Mouse (Mus musculus) cerebellum, postnatal 10 days (tissue): Measurements from ENCODE around the gene Tiam1.
A peak's percentile ranks its signal among the peaks of the same experiment; 100 is the strongest.

Source experiments
- DNase-seq, 2 experiments: peaks; one replicate each; pipeline ENCODE4 v3.0.0; 2021; ENCODE audit warnings: mixed read lengths in 2 of 2

The Tiam1 gene

DNA sequence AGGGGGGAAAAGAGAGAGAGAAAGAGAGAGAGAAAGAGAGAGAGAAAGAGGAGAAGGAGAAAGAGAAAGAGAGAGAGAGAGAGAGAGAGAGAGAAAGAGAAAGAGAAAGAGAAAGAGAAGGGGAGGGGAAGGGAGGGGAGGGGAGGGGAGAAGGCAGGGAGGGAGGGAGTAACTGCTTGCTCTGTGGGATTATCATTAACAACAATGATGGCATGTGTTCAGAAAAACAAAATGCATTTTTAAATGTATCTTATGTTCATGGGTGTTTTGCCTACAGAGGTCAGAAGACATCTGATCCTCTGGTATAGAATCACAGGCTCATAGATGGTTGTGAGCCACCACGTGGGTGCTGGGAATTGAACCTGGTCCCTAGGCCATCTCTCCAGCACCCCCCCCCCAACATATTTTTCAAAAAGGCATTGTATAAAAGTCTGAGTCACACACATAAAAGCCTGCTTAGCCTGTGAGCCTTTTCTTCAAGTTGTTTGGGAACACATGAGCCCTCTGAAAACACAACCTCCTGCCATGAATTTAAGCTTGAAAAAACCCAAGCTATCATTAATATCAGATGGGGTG is 237.8 kb downstream of the Tiam1 start:
- no peak for DNase-seq

DNA sequence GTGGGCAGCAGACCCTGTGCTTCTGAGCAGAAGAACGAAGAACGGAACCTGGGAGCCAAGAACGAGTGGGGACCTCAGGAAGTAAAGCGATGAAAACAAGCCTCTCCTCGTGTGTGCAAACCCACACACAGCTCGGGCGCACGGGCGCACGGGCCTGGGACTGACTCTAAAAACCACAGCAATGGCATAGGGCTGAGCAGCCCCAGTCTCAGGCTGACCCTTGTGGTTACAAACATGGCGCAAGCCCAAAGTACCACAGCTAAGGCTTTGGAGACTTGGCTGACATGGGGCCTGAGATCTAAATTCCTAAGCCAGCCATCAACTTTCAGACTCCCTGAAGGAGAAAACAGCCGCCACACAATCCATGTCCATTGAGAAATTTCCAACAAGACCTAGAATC is 239.4 kb downstream of the Tiam1 start:
- no peak for DNase-seq

DNA sequence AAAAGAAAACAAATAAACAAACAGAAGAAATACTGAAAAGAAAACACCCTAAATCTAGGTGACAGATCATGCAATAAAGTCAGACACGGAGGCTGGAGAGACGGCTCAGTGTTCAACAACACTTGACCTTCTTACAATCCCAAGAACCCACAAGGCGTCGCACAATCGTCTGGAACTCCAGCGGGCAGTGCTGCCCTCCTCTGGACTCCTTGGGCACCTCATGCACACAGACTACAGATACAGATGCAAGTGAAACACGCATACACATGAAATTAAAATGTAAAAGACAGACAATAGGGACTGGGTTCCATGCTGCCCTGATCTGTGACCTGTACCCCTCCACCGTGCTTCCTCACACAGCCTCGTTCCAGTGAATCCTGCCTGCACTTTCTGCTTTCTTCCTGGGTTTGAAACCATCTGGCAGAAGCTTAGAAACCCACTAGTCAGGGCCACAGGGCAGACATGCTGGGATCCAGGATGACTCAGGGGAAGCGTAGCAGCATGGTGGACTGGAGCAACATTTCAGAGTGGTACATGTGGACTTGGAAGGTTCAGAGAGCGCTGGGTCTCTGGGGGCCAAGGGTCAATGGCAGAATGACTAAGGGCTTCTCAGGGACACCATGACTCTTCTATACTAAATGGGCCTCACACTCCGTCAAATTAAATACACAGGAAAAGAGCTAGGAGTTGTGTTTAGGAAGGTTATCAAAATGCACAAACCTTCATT is 240.8 kb downstream of the Tiam1 start:
- DNase-seq = no peak

GRCm38 (mm10) chr16:89900681-89901080 is 242.9 kb downstream of the Tiam1 start:
- DNase-seq = no peak

DNA sequence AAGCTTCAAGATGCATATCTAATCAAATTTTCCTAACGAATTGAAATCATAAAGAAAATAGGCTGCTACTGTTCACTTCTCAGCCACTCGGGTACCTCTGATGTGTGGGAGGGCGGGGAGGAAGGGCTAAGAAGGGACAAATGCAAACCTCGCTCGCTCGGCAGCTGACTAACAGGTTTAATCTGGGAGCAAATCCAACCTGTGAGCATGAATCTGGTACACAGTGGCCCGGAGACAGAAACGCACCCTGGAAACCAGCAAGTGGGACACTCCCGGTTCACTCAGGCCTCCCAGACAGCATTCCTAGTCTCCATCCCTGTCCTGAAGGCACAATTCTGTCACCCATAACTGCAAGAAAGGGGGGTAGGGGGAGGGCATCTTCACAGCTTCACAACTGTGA is 244.4 kb downstream of the Tiam1 start:
- no peak for DNase-seq

DNA sequence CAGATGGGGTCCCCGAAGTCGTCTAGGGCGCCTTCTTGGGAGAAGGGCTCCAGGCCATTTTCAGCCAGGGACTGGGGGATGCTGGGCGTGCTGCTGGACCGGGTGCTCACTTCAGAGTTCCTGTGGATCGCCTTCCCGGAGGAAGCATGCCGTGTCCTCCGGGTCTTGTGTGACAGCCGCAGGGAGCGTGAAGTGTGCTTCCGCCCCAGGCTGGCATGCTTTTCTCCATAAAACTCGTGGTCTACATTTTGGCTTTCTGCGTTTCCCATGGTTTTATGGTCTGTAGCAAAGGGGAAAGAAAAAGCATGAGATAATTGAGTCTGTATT is 245.3 kb downstream of the Tiam1 start:
- DNase-seq = no peak

- peak; percentile 73 to 75 for DNase-seq
Measured at GRCm38 (mm10) chr16:89897547-89898298, 245.8 kb downstream of the Tiam1 start.

- DNase-seq = peak; percentile 75 to 77
Measured at GRCm38 (mm10) chr16:89896885-89897546, 246.6 kb downstream of the Tiam1 start.

DNA sequence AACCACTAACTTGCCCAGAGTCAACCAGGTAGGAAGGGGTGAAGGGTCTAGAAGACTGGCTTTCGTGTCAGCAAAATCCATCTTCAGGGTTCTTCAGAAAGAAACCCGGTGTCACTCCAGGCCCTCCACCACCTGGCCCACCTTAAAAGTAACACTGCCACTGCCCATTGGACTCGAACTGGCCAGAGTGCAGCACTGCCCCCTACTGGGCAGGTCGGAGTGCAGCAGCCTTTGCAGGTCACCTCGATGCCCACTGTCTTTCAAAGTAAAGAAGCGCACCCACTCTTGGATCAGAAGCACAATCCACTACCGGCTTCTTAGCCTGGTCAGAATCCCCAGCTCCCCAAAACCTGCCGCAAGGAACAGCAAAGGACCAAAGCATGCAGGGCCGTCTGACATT is 247.2 kb downstream of the Tiam1 start:
- peak; percentile 68 to 69 for DNase-seq

- DNase-seq = no peak
Measured at GRCm38 (mm10) chr16:89895283-89895682, 248.3 kb downstream of the Tiam1 start.

GRCm38 (mm10) chr16:89894816-89895215 is 248.8 kb downstream of the Tiam1 start:
- no peak for DNase-seq

DNA sequence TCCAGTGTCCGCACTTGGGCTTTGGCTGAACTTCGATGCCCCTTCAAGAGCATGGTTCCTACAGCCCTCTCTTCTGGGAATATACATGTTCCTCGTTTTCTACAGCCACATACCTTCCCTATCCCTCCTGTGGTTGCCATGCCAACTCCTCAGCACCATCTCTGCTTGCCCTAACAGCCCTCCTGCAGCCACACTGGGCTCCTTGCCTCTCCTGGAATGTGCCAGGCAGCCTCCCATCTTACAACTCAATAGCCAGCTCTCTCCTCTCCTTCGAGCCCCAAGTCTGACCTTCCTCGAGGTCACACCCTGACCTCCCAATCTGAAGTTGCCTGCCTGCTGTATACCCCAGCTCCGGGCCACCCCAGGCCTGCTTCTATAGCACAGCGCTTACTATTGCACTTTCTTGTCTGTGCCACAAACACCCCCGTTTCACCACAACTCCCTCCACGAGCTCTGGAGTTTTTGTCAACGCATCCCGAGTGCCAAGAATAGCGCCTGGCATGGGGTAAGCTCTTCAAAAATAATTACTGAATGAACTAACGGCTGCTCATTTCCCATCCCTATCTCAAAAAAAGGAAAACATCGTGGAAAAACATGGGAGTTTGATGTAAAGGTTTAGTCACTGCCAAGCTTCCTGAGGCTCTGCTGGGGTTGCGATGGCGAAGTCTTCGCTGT is 252.9 kb downstream of the Tiam1 start:
- peak in 1 of 2 experiments; percentile 54 for DNase-seq

- DNase-seq = no peak
Measured at GRCm38 (mm10) chr16:89889890-89890462, 253.6 kb downstream of the Tiam1 start.

DNA sequence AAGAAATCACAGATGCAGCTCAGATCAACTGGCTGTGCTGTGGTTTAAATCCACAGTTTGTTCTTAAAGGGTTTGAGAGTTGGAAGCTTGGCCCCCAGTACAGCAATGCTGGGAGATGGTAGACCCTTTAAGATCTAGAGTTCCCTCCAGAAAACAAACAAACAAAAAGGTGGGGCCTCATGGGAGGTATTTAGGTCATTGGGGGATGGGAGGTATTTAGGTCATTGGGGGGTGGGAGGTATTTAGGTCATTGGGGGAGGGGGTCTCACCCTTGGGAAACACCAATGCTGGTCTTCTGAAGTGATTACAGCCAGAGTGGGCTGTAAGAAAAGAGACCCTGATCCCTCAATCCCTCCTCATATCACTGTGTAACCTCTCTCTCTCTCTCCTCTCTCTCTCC is 257.0 kb downstream of the Tiam1 start:
- no peak for DNase-seq

- no peak for DNase-seq
Measured at GRCm38 (mm10) chr16:89885661-89886060, 257.9 kb downstream of the Tiam1 start.

- no peak for DNase-seq
Measured at GRCm38 (mm10) chr16:89883897-89884296, 259.7 kb downstream of the Tiam1 start.

- no peak for DNase-seq
Measured at GRCm38 (mm10) chr16:89882477-89883234, 260.9 kb downstream of the Tiam1 start.

DNA sequence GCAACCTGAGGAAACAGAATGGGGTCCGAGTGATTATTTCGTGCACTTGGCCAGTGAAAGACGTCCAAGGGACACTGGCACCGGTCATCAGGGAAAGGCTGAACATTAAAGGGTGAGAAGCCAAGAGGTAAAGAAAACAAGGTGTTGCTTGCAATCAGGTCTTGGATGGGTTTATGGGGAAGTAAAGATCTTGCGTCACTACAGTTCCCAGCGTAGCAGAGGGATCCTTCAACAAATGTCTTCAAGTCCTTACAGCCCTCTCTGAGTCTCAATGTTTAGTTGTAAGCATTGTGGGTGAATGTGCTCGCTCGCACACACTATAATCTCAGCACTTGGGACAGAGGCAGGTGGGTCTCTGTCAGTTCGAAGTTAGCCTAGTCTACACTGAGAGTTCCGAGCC is 266.4 kb downstream of the Tiam1 start:
- DNase-seq = no peak

DNA sequence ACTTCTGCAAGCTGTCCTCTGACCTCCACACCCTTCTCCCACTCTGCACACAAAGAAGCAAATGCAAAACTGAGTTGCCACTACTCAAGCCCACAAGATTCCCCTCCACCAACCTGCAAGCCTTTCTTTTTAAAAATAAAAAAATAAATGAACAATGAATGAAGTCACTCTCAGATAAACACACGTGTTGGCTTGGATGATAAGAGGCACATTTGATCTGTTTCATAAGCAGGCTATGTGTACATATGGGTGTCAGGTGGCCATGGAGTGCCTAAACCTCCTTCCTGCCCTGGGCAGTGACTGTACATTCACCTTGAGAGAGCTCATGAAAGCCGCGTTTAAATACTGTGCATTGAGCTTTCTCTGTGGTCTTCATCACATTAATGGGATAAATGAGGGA is 267.5 kb downstream of the Tiam1 start:
- no peak for DNase-seq

DNA sequence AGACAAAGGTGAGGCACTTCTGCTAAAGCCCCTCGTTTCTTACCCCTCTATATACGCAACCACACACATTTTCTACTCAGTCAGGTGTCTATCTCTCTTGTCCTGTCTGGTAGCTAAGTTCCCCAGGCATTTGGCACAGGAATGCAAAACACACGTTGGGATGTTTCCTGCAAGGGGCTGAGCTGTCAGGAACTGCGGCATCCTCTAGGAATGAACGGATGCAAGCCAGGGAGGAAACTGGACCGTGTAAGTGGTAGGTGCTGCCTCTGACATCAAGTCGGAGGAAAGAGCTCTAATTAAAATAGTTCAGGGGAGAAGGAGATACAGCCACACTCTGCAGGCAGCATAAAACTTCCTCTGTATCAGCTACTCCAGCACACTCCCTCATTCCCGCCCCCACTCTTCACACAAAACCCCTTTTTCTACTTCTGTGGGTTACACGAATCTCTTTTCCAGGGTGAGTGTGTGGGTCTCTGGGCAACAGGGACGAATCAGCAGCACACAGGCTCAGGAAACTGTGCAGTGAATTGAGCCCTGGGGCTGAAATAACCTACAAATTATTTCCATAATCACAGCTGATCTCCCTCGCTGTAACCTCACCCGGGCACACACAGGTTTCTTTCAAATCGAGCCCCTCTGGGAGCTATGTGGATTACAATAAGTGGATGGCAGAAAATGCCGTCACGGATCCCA is 269.4 kb downstream of the Tiam1 start:
- DNase-seq = no peak
